Mouse (Mus musculus) right cerebral cortex, adult 18-20 months (tissue): ENCODE data around the gene Dlgap4.
A peak's percentile ranks its signal among the peaks of the same experiment; 100 is the strongest.
"Not testable (repeated sequence)": the region's sequence is repeated elsewhere in the genome, so short reads cannot be mapped to it uniquely, and the experiment has no call there.

ENCODE experiments used
- DNase-seq: peaks from one replicate; pipeline ENCODE4 v3.0.0; 2022; ENCODE audit warnings: mixed read lengths

Gene Dlgap4

GRCm38 (mm10) chr2:156779036-156779435, 165.5 kb downstream of the Dlgap4 start:
- DNase-seq = no peak

- DNase-seq = no peak
These were observed 166.0 kb downstream of the Dlgap4 start for GRCm38 (mm10) chr2:156779488-156779887.

- DNase-seq = no peak
These were observed 166.6 kb downstream of the Dlgap4 start for GRCm38 (mm10) chr2:156780129-156780528.

GRCm38 (mm10) chr2:156780752-156781151, 167.2 kb downstream of the Dlgap4 start:
- no peak for DNase-seq

- DNase-seq = no peak
These were observed 167.8 kb downstream of the Dlgap4 start for GRCm38 (mm10) chr2:156781281-156781680.

GRCm38 (mm10) chr2:156781836-156782480, 168.5 kb downstream of the Dlgap4 start:
- DNase-seq = no peak

- no peak for DNase-seq
These were observed 169.2 kb downstream of the Dlgap4 start for GRCm38 (mm10) chr2:156782481-156783348.

- DNase-seq = no peak
These were observed 169.8 kb downstream of the Dlgap4 start for GRCm38 (mm10) chr2:156783349-156783728.

- no peak for DNase-seq
These were observed 170.6 kb downstream of the Dlgap4 start for GRCm38 (mm10) chr2:156784016-156784585.

- DNase-seq = no peak
These were observed 171.4 kb downstream of the Dlgap4 start for GRCm38 (mm10) chr2:156784891-156785290.

GRCm38 (mm10) chr2:156786369-156786768, 172.9 kb downstream of the Dlgap4 start:
- not testable (repeated sequence) for DNase-seq

- no peak for DNase-seq
These were observed 173.7 kb downstream of the Dlgap4 start for GRCm38 (mm10) chr2:156787090-156787775.

- DNase-seq = no peak
These were observed 174.2 kb downstream of the Dlgap4 start for GRCm38 (mm10) chr2:156787776-156788105.

- no peak for DNase-seq
These were observed 175.3 kb downstream of the Dlgap4 start for GRCm38 (mm10) chr2:156788836-156789235.

GRCm38 (mm10) chr2:156798516-156798915, 185.0 kb downstream of the Dlgap4 start:
- DNase-seq = no peak

- DNase-seq = no peak
These were observed 187.5 kb downstream of the Dlgap4 start for GRCm38 (mm10) chr2:156801045-156801444.

- not testable (repeated sequence) for DNase-seq
These were observed 188.6 kb downstream of the Dlgap4 start for GRCm38 (mm10) chr2:156802116-156802515.

GRCm38 (mm10) chr2:156803698-156804372, 190.3 kb downstream of the Dlgap4 start:
- no peak for DNase-seq

GRCm38 (mm10) chr2:156804589-156804988, 191.1 kb downstream of the Dlgap4 start:
- DNase-seq = no peak

- no peak for DNase-seq
These were observed 193.4 kb downstream of the Dlgap4 start for GRCm38 (mm10) chr2:156806886-156807285.

GRCm38 (mm10) chr2:156809579-156809978, 196.1 kb downstream of the Dlgap4 start:
- peak; percentile 39 for DNase-seq

GRCm38 (mm10) chr2:156810716-156811115, 197.2 kb downstream of the Dlgap4 start:
- DNase-seq = no peak

GRCm38 (mm10) chr2:156811556-156811955, 198.1 kb downstream of the Dlgap4 start:
- no peak for DNase-seq
